Comparison of ENCODE assay signal across 11 mouse cellular contexts in the genomic region with DNA sequence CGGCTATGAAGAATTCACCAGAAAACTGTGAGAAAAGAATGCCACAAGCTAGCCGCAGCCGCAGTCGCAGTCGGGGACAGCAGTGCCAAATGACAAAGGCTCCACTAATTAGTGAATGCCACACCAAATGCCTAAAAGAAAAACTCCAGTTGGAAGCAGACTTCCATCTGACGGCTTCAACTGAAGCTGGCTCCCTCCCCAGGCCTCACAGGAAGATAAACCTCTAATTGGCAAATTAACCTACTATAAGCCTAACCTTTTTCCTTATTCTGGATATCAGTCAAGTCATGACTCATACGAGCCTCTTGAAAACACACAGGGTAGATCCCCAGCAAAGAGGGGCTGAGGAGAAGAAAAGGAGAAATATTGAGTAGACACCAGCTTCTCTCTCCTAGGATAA. TPM values are rescaled to one million over a fixed set of nuclear protein-coding genes. Genes with fewer than 3 reads are reported as not detected.
DNase-seq lines count a peak whose midpoint lies in the region; ATAC-seq and TF ChIP-seq lines count a peak whose summit lies in the region.
"Had no signal": no experiment of that assay in that cellular context is flagged by ENCODE, and none has a peak within 500 bp of the region (broad histone marks: within the 10 kb centered on the region; RNA-seq: fewer than 3 reads in every experiment).

No protein-coding gene starts in this region.

- H3K9me3 ChIP-seq in hindbrain, embryonic 16.5 days (ENCODE audit: control insufficient read depth, low read length), result no peaks in the 10 kb centered on the region
- no peaks in the 10 kb centered on the region for H3K9me3 ChIP-seq in hindbrain, embryonic 14.5 days (ENCODE audit: control insufficient read depth, low read length)
- no peaks in the 10 kb centered on the region for H3K9me3 ChIP-seq in kidney, embryonic 14.5 days (ENCODE audit: control insufficient read depth, low read length)
- H3K9me3 ChIP-seq: liver, embryonic 15.5 days; neural tube, embryonic 13.5 days had no signal

- H3K36me3 ChIP-seq in hindbrain, embryonic 16.5 days (ENCODE audit: control insufficient read depth, insufficient read depth, low read length), result no peaks in the 10 kb centered on the region
- no peaks in the 10 kb centered on the region for H3K36me3 ChIP-seq in hindbrain, embryonic 14.5 days (replicated peaks; ENCODE audit: control insufficient read depth, insufficient read depth)
- no peaks in the 10 kb centered on the region for H3K36me3 ChIP-seq in kidney, embryonic 14.5 days (ENCODE audit: control insufficient read depth, insufficient read depth, low read length)
- H3K36me3 ChIP-seq: G1E; liver, embryonic 15.5 days; neural tube, embryonic 13.5 days had no signal

- H3K4me2 ChIP-seq in hindbrain, embryonic 16.5 days (ENCODE audit: low read length), result no peak overlapping the region
- no peak overlapping the region for H3K4me2 ChIP-seq in hindbrain, embryonic 14.5 days (replicated peaks)
- no peak overlapping the region for H3K4me2 ChIP-seq in kidney, embryonic 14.5 days (replicated peaks; ENCODE audit: low read depth, low read length)
- H3K4me2 ChIP-seq: liver, embryonic 15.5 days; neural tube, embryonic 13.5 days had no signal

- H3K9ac ChIP-seq in hindbrain, embryonic 16.5 days (ENCODE audit: low read depth, low read length), result no peak overlapping the region
- no peak overlapping the region for H3K9ac ChIP-seq in hindbrain, embryonic 14.5 days
- no peak overlapping the region for H3K9ac ChIP-seq in kidney, embryonic 14.5 days (ENCODE audit: low read depth, low read length)
- H3K9ac ChIP-seq: liver, embryonic 15.5 days; neural tube, embryonic 13.5 days had no signal

- no peak for DNase-seq in hindbrain, embryonic 14.5 days (ENCODE audit: low spot score)
- DNase-seq in 416B (ENCODE audit: low read depth), result peak; percentile 22
- DNase-seq in layer of hippocampus, adult 11-12 months (ENCODE audit: low spot score), result peak; percentile 36
- DNase-seq in urinary bladder, adult 2 months (ENCODE audit: low spot score), result no peak

- no peaks in the 10 kb centered on the region for H3K27me3 ChIP-seq in hindbrain, embryonic 16.5 days (replicated peaks; ENCODE audit: control insufficient read depth, insufficient read depth, low read length)
- H3K27me3 ChIP-seq in hindbrain, embryonic 14.5 days (ENCODE audit: control insufficient read depth, insufficient read depth, low read length), result no peaks in the 10 kb centered on the region
- no peaks in the 10 kb centered on the region for H3K27me3 ChIP-seq in kidney, embryonic 14.5 days (ENCODE audit: control insufficient read depth, insufficient read depth, low read length)
- H3K27me3 ChIP-seq: liver, embryonic 15.5 days; neural tube, embryonic 13.5 days had no signal

- H3K27ac ChIP-seq in hindbrain, embryonic 16.5 days (ENCODE audit: low read depth, low read length), result 0 out of 2 replicates have a peak overlapping the region, but pooled peaks have one; percentile 20
- no peak overlapping the region for H3K27ac ChIP-seq in hindbrain, embryonic 14.5 days
- H3K27ac ChIP-seq in cortical plate, adult 2 months (ENCODE audit: insufficient read depth, low read length), result peak overlapping the region; percentile 56; the same call in 1 of the 2 replicates
- H3K27ac ChIP-seq in kidney, embryonic 14.5 days (ENCODE audit: low read depth, low read length), result no peak overlapping the region
- H3K27ac ChIP-seq: liver, embryonic 15.5 days; neural tube, embryonic 13.5 days had no signal

- no peak overlapping the region for H3K4me3 ChIP-seq in hindbrain, embryonic 16.5 days (ENCODE audit: low read length)
- H3K4me3 ChIP-seq in hindbrain, embryonic 14.5 days (replicated peaks; ENCODE audit: low read length), result no peak overlapping the region
- no peak overlapping the region for H3K4me3 ChIP-seq in cortical plate, adult 2 months (ENCODE audit: insufficient read depth, low read length)
- H3K4me3 ChIP-seq in kidney, embryonic 14.5 days (ENCODE audit: low read length), result no peak overlapping the region
- H3K4me3 ChIP-seq: liver, embryonic 15.5 days; neural tube, embryonic 13.5 days had no signal

- peak; percentile 48; the same call in 1 of the 2 replicates for ATAC-seq in hindbrain, embryonic 16.5 days
- ATAC-seq in hindbrain, embryonic 14.5 days (ENCODE audit: low FRiP score), result no peak
- ATAC-seq in kidney, embryonic 14.5 days (ENCODE audit: low FRiP score, low TSS enrichment), result no peak
- ATAC-seq in granulocyte monocyte progenitor cell, adult 5-6 weeks (replicated peaks; ENCODE audit: poor library complexity, severe bottlenecking), result no peak

- TF ChIP-seq CTCF in cortical plate, adult 2 months (IDR thresholded peaks at IDR 0.05; ENCODE audit: extremely low read depth, insufficient read depth, low read length), result no peak

- no peak for TF ChIP-seq POLR2A in cortical plate, adult 2 months (IDR thresholded peaks at IDR 0.05; ENCODE audit: extremely low read depth, insufficient read depth, low read length)

- WGBS in hindbrain, embryonic 16.5 days, result 50% methylated on average over 7 of the region's 7 CpGs
- 53% methylated on average over 7 of the region's 7 CpGs for WGBS in hindbrain, embryonic 14.5 days
- WGBS in kidney, embryonic 14.5 days, result 76% methylated on average over 7 of the region's 7 CpGs

- H3K4me1 ChIP-seq in hindbrain, embryonic 16.5 days (ENCODE audit: control insufficient read depth, insufficient read depth, low read depth, low read length), result peaks cover 2% of the 10 kb centered on the region; the same call in 1 of the 2 replicates
- no peaks in the 10 kb centered on the region for H3K4me1 ChIP-seq in hindbrain, embryonic 14.5 days (replicated peaks; ENCODE audit: control insufficient read depth, insufficient read depth, low read length)
- H3K4me1 ChIP-seq in cortical plate, adult 2 months (ENCODE audit: control insufficient read depth, insufficient read depth, low read length), result no peaks in the 10 kb centered on the region
- H3K4me1 ChIP-seq in kidney, embryonic 14.5 days (ENCODE audit: control insufficient read depth, insufficient read depth, low read length), result peaks cover 8% of the 10 kb centered on the region; the same call in 1 of the 2 replicates
- H3K4me1 ChIP-seq: liver, embryonic 15.5 days; neural tube, embryonic 13.5 days had no signal

RNA-seq across cellular contexts. Expression of a gene that starts 44.9 kb away (rescaled TPM):
- polyA plus RNA-seq in hindbrain, embryonic 16.5 days (2015; fragmentation: Nextera tagmentation; extraction: Ambion mirVana), result 20.9 and 25.1 TPM in 2 replicates
- 17.5 and 20.2 TPM in 2 replicates for polyA plus RNA-seq in hindbrain, embryonic 14.5 days (2014; fragmentation: Nextera tagmentation; extraction: Ambion mirVana)
- polyA plus RNA-seq in cortical plate, adult 2 months (2012; rRNA removed), result 26.4 and 34.9 TPM in 2 replicates
- 30.0 and 37.4 TPM in 2 replicates for polyA plus RNA-seq in kidney, embryonic 14.5 days (2014; fragmentation: Nextera tagmentation; extraction: Ambion mirVana)
- polyA plus RNA-seq in urinary bladder, adult 2 months (2012; rRNA removed), result 53.4 and 62.8 TPM in 2 replicates
- not detected in 2 replicates for total RNA-seq in granulocyte monocyte progenitor cell, adult 5-6 weeks (2014; fragmentation: Nextera tagmentation)
- 0.09 and 3.5 TPM in 2 replicates for total RNA-seq in granulocyte monocyte progenitor cell, adult 5-6 weeks (2017)
- polyA plus RNA-seq: G1E had no signal

Comparison
In these comparisons a context has a peak if more than half of its experiments do, and no peak if none do; other contexts are left out.
1. H3K27ac ChIP-seq: peak in hindbrain, embryonic 16.5 days (single experiment) and cortical plate, adult 2 months (single experiment); none in hindbrain, embryonic 14.5 days (single experiment) and kidney, embryonic 14.5 days (single experiment).
2. DNase-seq: peak in 416B (single experiment) and layer of hippocampus, adult 11-12 months (single experiment); none in hindbrain, embryonic 14.5 days (single experiment) and urinary bladder, adult 2 months (single experiment).